Mouse (Mus musculus) brain, embryonic 14.5 days (tissue): ENCODE measurements around the gene Rassf3. TPM values are rescaled to one million over a fixed set of nuclear protein-coding genes. Genes with fewer than 3 reads are reported as not detected.

Experiments
- DNase-seq: peaks from one replicate; pipeline ENCODE4 v3.0.0-alpha.2; 2011; ENCODE audit warnings: low read depth
- CTCF ChIP-seq: fragments of 200-500 bp; IDR thresholded peaks from 2 replicates; pipeline ENCODE4 v1.5.1; 2012; ENCODE audit warnings: inconsistent platforms, mild to moderate bottlenecking, moderate library complexity, borderline replicate concordance; ENCODE audit not compliant: insufficient read depth, insufficient read length; ENCODE audit errors: extremely low read depth
- POLR2A ChIP-seq: fragments of 200-500 bp; IDR thresholded peaks from 2 replicates; pipeline ENCODE4 v1.6.1; 2012; ENCODE audit warnings: mild to moderate bottlenecking, inconsistent platforms, borderline replicate concordance; ENCODE audit not compliant: poor library complexity, insufficient read depth, insufficient read length, severe bottlenecking; ENCODE audit errors: extremely low read depth
- polyA plus RNA-seq: library from polyadenylated mRNA; depleted of rRNA; stranded (reverse); fragments of >200 nt; gene quantifications from 2 replicates; pipeline ENCODE4 v1.2.3, GENCODE M21; 2012

Rassf3 gene
- polyA plus RNA-seq, 1 experiment: 7.3 TPM

GRCm38 (mm10) chr10:121434441-121435103 lies 41.6 kb downstream of the Rassf3 start:
- TF ChIP-seq CTCF: no peak
- TF ChIP-seq POLR2A: no peak
- no peak for DNase-seq

- TF ChIP-seq CTCF (no peak), POLR2A (no peak)
- DNase-seq: peak; percentile 63
These were observed 43.4 kb downstream of the Rassf3 start for GRCm38 (mm10) chr10:121432635-121433280.

GRCm38 (mm10) chr10:121432041-121432634 lies 44.0 kb downstream of the Rassf3 start:
- peak; percentile 53 for DNase-seq
- TF ChIP-seq CTCF: no peak

- no peak for DNase-seq
- TF ChIP-seq POLR2A (no peak), CTCF (no peak)
These were observed 45.2 kb downstream of the Rassf3 start for GRCm38 (mm10) chr10:121430764-121431540.

- no peak for DNase-seq
- TF ChIP-seq POLR2A (no peak), CTCF (no peak)
These were observed 46.0 kb downstream of the Rassf3 start for GRCm38 (mm10) chr10:121429981-121430682.

- DNase-seq: peak; percentile 41
- TF ChIP-seq CTCF (no peak), POLR2A (no peak)
These were observed 46.6 kb downstream of the Rassf3 start for GRCm38 (mm10) chr10:121429581-121429980.

GRCm38 (mm10) chr10:121429089-121429488 lies 47.1 kb downstream of the Rassf3 start:
- DNase-seq: peak; percentile 69
- TF ChIP-seq POLR2A: no peak
- TF ChIP-seq CTCF: no peak

- DNase-seq: no peak
- no peak for TF ChIP-seq CTCF
- no peak for TF ChIP-seq POLR2A
These were observed 48.0 kb downstream of the Rassf3 start for GRCm38 (mm10) chr10:121428011-121428711.

GRCm38 (mm10) chr10:121427136-121427535 lies 49.0 kb downstream of the Rassf3 start:
- no peak for DNase-seq
- TF ChIP-seq POLR2A: no peak
- peak; percentile 40; the same call in 1 of the 2 replicates for TF ChIP-seq CTCF

GRCm38 (mm10) chr10:121426458-121427070 lies 49.6 kb downstream of the Rassf3 start:
- DNase-seq: peak; percentile 9
- no peak for TF ChIP-seq POLR2A
- no peak for TF ChIP-seq CTCF
